Mouse (Mus musculus): ENCODE results near the gene Pbx4.
A peak's percentile ranks its signal among the peaks of the same experiment; 100 is the strongest.

Pbx4 gene

GRCm38 (mm10) chr8:69899876-69900275, 67.6 kb downstream of the Pbx4 start:
- DNase-seq (ENCODE audit: low read depth, low spot score), result no peak

DNA sequence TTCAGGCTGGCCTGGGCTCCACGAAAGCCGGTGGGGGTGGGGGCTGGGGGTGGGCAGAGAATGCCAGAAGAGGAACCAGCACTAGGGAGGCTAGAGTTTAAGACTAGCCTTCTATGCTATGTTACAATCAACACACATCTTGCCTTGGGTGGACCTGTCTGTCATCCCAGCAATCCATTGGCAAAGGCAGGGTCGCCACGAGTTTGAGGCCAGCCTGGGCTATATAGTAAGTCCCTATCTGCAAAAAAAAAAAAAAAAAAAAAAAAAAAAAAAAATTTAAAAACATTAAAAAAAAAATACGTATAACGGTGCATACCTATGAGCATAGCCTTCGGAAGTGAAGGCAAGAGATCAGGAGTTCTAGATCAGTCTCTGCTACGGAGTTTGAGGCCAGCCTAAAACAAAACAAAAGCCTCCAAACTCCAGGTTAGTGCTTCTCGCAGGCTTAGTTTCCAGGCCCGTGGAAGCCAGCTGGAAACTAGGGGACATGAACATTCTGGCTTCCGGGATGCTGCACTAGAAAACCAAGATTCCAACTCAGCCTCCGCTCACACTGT, 68.7 kb downstream of the Pbx4 start:
- no peak for DNase-seq (ENCODE audit: low read depth, low spot score)

DNA sequence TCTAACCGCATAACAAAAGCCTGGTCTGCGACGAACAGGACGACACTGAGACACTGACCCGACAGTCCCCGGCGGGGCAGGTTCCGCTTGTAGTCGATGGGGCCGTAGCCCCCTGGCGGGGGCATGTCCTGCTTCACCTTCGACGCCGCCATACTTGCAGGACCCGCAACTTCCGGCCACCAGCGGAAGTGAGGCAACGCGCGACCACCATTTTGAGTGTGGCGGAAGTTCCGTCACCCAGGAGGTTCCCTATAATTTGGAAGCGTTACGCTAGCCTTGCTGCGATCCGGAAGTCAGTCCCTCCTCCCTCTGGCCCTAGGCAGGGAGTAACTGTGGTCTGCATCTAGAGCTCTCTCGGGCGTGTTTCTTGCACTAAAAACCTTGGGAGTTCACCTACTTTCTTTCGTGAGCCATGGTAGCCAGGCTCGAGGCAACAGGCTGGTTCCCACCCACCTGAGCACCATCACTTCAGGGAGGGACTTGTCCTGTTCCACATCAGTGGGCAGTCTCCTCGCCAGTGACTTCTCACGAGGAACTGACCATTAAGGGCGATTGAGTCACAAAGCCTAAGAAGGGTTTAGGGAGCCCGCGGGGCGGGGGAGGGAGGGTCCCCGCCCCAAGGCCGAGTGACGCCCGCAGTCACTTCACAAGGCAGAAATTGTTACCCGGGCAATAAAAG, 69.3 kb downstream of the Pbx4 start:
- peak; percentile 90 for DNase-seq (ENCODE audit: low read depth, low spot score)

- no peak for DNase-seq (ENCODE audit: low read depth, low spot score)
Observed at GRCm38 (mm10) chr8:69902163-69903062, 70.1 kb downstream of the Pbx4 start, which contains the start of the genes Tssk6, Ndufa13 and Yjefn3. Tssk6 (plus strand) TSS chr8:69902184. Ndufa13 (minus strand) TSS chr8:69902558. Yjefn3 (minus strand) TSS chr8:69902712.

GRCm38 (mm10) chr8:69903063-69903542, 70.8 kb downstream of the Pbx4 start:
- DNase-seq (ENCODE audit: low read depth, low spot score), result peak; percentile 100

DNA sequence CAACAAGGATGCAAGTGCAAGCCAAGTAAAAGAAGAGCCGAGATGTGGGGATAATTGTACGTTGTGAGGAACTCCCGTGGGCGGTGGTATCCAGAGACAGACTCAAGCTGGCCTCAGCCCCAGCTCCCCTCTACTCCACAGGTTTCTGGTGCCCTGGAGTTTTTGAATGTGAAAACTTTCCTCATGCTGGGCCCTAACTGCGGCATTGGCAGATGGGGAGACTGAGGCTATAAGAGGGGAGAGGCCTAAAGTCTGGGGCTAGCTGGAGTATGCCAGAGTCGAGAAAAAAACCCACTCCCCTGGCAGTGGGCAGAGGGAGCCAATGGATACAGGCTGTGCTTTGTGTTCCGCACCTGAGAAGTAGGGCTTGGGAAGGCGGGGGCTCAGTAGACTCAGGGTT, 71.8 kb downstream of the Pbx4 start:
- DNase-seq (ENCODE audit: low read depth, low spot score), result no peak

DNA sequence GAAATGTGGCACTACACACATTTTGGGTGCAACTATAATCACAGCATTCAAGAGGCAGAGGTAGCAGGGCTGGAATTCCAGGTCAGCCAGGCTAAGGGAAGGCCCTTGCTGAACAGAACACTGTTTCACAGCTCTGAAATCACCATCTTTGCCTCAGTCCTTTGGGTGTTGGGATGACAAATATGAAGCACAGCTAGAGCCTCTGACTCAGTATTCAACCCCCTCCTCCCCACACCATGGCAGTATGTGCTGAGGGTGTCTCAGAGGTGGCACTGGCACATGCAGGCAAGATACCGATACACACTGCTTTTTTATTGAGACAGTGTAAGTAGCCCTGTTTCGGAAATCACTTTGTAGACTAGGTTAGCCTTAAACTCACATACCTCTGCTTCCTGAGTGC, 74.0 kb downstream of the Pbx4 start:
- DNase-seq (ENCODE audit: low read depth, low spot score), result no peak

DNA sequence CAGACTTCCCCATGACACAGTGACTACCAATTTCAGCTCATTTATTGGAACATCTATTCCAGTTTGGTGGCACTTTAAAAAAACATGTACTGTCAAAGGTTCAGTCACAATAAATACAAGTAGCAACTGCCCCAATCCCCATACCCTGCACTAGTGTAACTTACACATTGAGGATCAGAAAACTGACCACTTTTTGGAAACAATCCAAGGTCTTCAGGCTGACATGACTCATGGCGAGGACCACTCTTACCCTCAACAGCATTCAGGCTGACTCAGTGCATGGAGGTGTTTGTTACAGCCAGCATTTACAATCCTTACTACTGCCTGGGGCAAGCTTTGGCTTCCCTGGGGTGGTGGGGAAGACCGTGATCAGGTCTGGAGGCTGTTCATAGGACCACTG, 74.8 kb downstream of the Pbx4 start:
- no peak for DNase-seq (ENCODE audit: low read depth, low spot score)

DNA sequence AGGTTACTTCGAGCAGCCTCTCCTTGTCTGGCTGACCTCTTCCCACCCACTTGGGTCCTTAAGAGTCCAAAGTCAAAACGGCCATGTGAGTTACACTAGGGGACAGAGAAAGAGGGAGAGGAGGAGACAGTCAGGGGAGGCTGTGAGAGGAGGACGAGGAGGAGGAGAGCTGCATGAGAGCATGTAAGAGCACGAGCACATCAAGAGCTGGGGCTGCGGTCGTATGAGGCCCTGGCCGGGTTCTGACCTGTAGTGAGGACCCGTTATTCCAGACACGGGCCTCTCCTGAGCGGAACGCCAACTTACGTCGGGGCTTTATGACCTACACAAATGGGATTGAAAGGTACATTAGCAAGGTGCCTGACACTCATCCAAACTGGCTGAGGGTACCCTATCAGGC, 79.6 kb downstream of the Pbx4 start:
- no peak for DNase-seq (ENCODE audit: low read depth, low spot score)

GRCm38 (mm10) chr8:69912478-69913074, 80.3 kb downstream of the Pbx4 start:
- DNase-seq (ENCODE audit: low read depth, low spot score), result no peak

DNA sequence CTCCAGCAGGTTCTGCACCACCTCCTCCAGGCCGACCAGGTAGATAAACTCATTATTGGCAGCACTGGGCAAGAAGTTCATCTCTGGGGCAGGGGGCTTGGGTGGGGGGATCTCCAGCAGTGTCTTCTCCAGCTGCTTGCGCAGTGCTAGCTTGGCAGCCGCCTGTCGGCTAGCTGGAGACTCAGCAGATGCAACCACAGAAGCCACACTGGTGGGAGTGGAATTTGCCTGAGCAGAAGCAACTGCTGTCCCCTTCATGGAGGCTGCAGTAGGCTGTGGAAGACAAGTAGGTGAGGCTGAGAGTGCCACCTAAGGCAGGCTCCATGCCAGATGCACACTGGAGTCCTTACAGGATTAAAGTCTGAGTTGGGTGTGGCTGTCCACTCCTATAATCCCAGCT, 82.2 kb downstream of the Pbx4 start:
- DNase-seq (ENCODE audit: low read depth, low spot score), result no peak

DNA sequence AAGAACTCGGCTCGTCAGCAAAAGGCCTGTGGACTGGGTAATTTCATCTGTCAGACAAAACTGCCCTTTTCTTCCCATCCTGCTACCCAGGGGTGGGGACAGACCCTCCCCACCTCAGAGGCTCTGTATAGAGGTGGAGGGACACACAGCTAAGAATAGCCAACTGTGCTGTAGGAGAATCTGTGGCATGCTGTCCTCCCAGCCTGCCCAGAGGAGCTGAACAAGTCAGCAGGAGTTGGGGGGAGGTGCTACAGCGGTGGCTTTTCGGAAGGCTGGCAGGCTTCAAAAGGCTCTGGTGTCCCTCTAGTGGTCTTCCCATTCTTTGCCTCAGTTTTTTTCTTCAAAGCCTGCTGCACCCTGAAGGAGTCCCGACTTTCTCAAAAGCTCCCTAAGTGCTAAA, 83.5 kb downstream of the Pbx4 start:
- no peak for DNase-seq (ENCODE audit: low read depth, low spot score)

GRCm38 (mm10) chr8:69918506-69918905, 86.2 kb downstream of the Pbx4 start:
- no peak for DNase-seq (ENCODE audit: low read depth, low spot score)

DNA sequence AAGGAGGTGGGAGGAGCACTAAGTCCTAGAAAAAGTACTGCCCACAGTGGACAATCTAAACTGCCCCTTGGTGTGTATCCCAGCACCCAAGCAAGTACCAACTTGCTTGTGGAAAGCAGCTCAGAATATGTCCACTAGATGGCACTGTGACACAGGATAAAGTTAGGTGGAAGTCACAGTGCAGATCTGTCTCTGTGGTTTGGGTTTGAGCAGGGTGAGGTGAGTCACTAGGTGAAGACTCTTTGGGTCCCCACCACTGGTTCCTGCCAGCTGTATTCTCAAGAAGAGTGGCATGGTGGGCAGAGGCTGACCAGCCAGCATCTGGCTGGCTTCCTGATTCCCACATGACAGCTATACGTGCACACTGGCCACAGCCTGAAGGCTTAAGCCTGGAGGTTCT, 86.7 kb downstream of the Pbx4 start:
- peak; percentile 81 for DNase-seq (ENCODE audit: low read depth, low spot score)

DNA sequence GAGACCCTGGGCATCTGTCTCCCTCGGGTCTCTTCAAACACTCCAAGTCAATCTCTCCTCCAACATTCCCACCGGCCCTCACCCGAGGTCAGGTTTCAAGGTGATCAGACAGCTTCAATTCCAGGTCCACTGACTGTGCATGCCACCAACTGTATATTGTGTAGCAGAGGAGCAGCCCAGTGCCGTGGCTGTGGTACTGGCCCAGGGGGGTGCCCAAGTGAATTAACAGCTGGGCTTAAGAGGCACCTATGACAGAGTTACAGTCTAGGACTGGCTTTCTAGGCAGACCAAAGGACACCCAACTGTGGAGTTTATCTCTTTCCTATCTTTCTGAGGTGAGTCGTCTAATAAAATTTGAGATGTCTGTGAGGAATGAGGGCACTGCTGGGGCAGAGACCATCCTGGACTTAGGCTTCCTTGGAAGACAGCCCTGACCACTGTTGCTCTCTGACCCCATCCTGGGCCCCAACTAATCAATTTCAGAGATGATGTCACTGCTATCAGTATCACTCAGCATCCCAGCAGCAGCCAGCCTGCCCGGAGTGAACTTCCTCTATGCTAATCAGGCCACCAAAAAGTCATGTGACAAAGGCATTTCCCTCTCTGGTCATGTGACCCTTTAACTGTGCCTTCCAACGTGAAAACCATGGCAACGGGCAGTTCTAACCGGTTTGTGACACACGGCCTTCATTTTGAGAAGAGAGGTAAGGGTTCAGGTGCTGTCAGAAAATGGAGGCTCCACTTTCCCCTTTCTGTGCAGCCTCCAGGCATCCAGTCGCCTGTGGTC, 87.8 kb downstream of the Pbx4 start:
- DNase-seq (ENCODE audit: low read depth, low spot score), result no peak

GRCm38 (mm10) chr8:69921141-69921540, 88.8 kb downstream of the Pbx4 start:
- no peak for DNase-seq (ENCODE audit: low read depth, low spot score)

Measured in retina, postnatal 7 days (tissue).